Mouse (Mus musculus): ENCODE measurements around the gene Ints6. TPM values are rescaled to one million over a fixed set of nuclear protein-coding genes. Genes with fewer than 3 reads are reported as not detected.

Ints6 gene
- polyA plus RNA-seq, 1 experiment, result 31.7 TPM

DNA sequence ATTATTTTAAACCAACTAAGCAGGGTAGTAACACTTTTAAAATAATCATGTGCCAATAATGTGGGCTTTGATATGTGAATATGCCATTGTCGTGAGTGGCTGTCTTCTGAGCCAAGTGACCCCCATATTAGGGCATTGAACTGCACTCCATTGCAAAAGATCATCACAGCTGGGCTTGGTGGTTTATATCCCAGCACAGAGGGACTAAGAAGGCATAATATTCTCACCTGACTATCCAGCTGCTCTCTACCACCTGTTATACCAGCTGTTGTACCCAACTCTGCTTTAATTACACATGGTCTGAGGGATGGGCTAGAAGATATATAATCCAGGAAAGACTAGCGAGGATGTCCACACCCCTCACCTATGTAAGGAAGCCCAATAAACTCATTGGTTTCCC, 4.4 kb upstream of the Ints6 start:
- TF ChIP-seq CTCF (IDR thresholded peaks at IDR 0.05; ENCODE audit: control insufficient read depth, insufficient read depth, insufficient replicate concordance, low read depth, low read length) (no peak), POLR2A (IDR thresholded peaks at IDR 0.05; ENCODE audit: control insufficient read depth, low read depth, low read length) (no peak)

DNA sequence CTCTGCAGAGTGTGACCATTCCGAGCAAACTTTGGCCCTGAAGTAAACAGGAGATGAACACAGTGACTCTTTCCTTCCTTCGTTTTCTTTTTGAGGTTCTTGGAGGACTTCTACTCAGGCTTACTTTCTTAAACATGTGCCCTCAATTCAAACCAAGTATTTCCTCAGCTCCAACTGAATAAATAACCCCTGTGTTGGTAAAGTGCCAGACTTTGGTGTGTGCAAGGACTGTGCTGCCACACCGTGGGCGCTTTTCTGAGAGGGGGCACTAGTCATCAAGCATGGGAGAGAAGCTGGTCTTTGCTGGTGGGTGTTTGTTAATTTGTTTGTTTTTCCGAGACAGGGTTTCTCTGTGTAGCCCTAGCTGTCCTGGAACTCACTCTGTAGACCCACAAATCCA, 3.4 kb upstream of the Ints6 start:
- Histone ChIP-seq H3K36me3 (ENCODE audit: control insufficient read depth, insufficient read depth, low read length) (no peaks in the 10 kb centered on the region), H3K27me3 (ENCODE audit: control insufficient read depth, insufficient read depth, low read length) (no peaks in the 10 kb centered on the region), H3K4me3 (ENCODE audit: control insufficient read depth, low read depth, low read length) (no peak overlapping the region), H3K27ac (ENCODE audit: control insufficient read depth, insufficient read depth, low read depth, low read length) (no peak overlapping the region), H3K4me1 (ENCODE audit: control insufficient read depth, insufficient read depth, low read length) (no peaks in the 10 kb centered on the region; the same call in 1 of the 2 replicates)
- TF ChIP-seq POLR2A (IDR thresholded peaks at IDR 0.05; ENCODE audit: control insufficient read depth, low read depth, low read length), result no peak

More for the DNA sequence above, 4.4 kb upstream of the Ints6 start:
- no peaks in the 10 kb centered on the region for H3K36me3 ChIP-seq (ENCODE audit: control insufficient read depth, insufficient read depth, low read length)
- no peak overlapping the region for H3K27ac ChIP-seq (ENCODE audit: control insufficient read depth, insufficient read depth, low read depth, low read length)
- H3K27me3 ChIP-seq (ENCODE audit: control insufficient read depth, insufficient read depth, low read length), result no peaks in the 10 kb centered on the region
- H3K4me1 ChIP-seq (ENCODE audit: control insufficient read depth, insufficient read depth, low read length), result no peaks in the 10 kb centered on the region; the same call in 1 of the 2 replicates
- no peak overlapping the region for H3K4me3 ChIP-seq (ENCODE audit: control insufficient read depth, low read depth, low read length)

DNA sequence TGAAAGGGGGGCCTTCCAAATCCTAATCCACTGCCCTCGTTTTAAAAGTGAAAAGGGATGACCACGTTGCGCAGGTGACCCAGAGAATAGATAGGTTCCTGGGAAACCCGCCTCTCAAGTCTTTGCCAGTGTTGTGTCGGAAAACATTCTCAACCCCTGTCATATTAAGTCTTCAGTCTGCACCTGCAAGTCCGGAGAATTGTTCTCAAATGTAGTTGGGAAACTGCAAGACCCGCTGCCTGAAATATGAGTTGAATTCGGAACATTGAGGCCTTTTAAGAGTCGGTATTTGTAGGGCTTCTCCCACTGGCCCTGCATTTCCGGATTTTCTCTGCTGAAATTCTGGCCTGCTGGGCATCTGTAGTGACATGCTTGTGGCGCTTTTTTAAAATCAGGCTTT, 974 bp upstream of the Ints6 start:
- H3K4me1 ChIP-seq (ENCODE audit: control insufficient read depth, insufficient read depth, low read length), result no peaks in the 10 kb centered on the region; the same call in 1 of the 2 replicates
- peak overlapping the region; percentile 92 for H3K27ac ChIP-seq (ENCODE audit: control insufficient read depth, insufficient read depth, low read depth, low read length)
- no peaks in the 10 kb centered on the region for H3K27me3 ChIP-seq (ENCODE audit: control insufficient read depth, insufficient read depth, low read length)
- no peak for TF ChIP-seq POLR2A (IDR thresholded peaks at IDR 0.05; ENCODE audit: control insufficient read depth, low read depth, low read length)
- peaks cover 3% of the 10 kb centered on the region; the same call in 1 of the 2 replicates for H3K36me3 ChIP-seq (ENCODE audit: control insufficient read depth, insufficient read depth, low read length)
- H3K4me3 ChIP-seq (ENCODE audit: control insufficient read depth, low read depth, low read length), result peak overlapping the region; percentile 100

DNA sequence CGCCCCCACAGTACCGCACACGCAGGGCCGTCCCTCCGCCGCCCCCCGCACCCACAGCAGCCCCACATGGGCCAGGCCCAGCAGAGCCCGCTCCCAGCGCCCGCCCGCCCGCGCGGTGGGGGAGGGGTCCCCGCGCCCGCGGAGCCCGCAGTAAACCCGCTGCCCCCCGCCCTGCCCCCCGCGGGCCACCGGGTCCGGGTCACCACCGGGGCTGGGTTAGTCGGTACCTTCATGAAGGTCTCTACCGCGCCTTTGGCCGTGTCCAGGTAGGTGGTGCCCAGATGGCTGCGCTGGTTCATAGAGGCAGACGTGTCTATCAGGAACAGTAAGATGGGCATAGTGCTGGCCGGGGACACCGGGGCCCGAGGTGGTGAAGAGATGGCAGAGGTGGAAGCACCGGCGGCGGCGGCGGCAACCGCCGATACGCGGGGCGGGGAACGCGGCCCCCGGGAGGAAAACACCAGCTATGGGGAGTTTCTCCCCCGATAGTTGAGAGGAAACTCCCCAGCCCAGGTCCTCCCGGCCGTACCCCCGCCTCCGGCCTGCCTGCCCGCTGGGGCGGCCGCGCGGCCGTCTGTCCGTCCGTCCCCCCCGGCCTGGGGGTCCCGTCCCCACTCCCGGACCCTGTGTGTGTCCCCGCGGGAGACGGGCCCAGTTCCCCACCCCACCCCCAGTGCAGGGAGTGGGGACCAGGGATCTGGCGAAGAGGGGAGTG, 491 bp downstream of the Ints6 start:
- peaks cover 4% of the 10 kb centered on the region; the same call in 1 of the 2 replicates for H3K36me3 ChIP-seq (ENCODE audit: control insufficient read depth, insufficient read depth, low read length)
- H3K4me3 ChIP-seq (ENCODE audit: control insufficient read depth, low read depth, low read length), result peak overlapping the region; percentile 100
- H3K27me3 ChIP-seq (ENCODE audit: control insufficient read depth, insufficient read depth, low read length), result no peaks in the 10 kb centered on the region
- no peak for TF ChIP-seq CTCF (IDR thresholded peaks at IDR 0.05; ENCODE audit: control insufficient read depth, insufficient read depth, insufficient replicate concordance, low read depth, low read length)
- TF ChIP-seq POLR2A (IDR thresholded peaks at IDR 0.05; ENCODE audit: control insufficient read depth, low read depth, low read length), result peak; percentile 0; the same call in 1 of the 2 replicates
- no peaks in the 10 kb centered on the region; the same call in 1 of the 2 replicates for H3K4me1 ChIP-seq (ENCODE audit: control insufficient read depth, insufficient read depth, low read length)
- peak overlapping the region; percentile 100 for H3K27ac ChIP-seq (ENCODE audit: control insufficient read depth, insufficient read depth, low read depth, low read length)

DNA sequence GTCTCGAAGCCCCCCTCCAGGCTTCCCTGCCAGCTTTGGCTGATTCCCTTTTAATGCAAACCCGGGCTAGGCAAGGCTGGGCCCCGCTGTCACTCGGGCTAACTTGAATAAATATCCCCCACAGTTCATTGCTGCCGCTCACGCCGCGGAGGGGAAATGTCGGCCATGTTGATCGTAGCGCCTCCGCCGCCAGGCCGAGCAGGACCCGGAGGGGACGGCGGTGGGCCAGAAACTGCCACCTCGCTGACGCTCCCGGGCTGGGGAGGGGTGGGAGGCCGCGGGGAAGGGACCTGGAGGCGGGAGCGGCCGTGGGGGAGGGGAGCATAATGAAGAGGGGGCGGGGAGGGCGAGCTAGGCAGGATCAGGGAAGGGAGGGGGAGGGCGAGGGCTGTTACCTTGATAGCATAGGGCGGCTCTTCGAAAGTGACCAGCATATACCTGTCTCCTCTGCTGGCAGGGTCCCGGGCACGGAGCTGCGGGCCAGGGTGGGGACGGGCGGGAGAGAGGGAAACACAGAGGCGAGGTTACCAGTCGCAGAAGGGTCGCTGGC, 1.1 kb downstream of the Ints6 start:
- peak overlapping the region; percentile 82 for H3K27ac ChIP-seq (ENCODE audit: control insufficient read depth, insufficient read depth, low read depth, low read length)
- H3K4me1 ChIP-seq (ENCODE audit: control insufficient read depth, insufficient read depth, low read length), result no peaks in the 10 kb centered on the region; the same call in 1 of the 2 replicates
- peaks cover 4% of the 10 kb centered on the region; the same call in 1 of the 2 replicates for H3K36me3 ChIP-seq (ENCODE audit: control insufficient read depth, insufficient read depth, low read length)
- H3K4me3 ChIP-seq (ENCODE audit: control insufficient read depth, low read depth, low read length), result peak overlapping the region; percentile 100
- TF ChIP-seq POLR2A (IDR thresholded peaks at IDR 0.05; ENCODE audit: control insufficient read depth, low read depth, low read length) (0 out of 2 replicates have a peak, but pooled peaks have one; percentile 34), CTCF (IDR thresholded peaks at IDR 0.05; ENCODE audit: control insufficient read depth, insufficient read depth, insufficient replicate concordance, low read depth, low read length) (no peak)
- no peaks in the 10 kb centered on the region for H3K27me3 ChIP-seq (ENCODE audit: control insufficient read depth, insufficient read depth, low read length)

DNA sequence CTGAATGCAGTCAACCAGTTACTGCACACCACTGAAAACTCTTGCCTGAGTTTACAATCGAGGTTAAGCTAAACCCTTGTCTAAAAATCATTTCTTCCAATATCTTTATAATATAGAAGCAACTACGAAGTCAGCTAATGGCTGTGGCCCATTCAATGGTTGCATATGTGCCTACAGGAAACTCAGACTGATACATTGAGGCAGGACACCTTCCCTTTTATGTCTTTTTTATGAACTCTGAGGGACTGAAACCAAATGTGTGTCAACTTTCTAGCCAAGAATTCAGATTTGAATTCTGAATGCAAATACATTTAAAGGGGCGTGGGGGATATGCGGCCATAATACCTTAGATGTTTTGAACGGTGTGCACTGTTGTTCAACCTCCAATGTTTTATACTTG, 2.3 kb downstream of the Ints6 start:
- Histone ChIP-seq H3K4me3 (ENCODE audit: control insufficient read depth, low read depth, low read length) (no peak overlapping the region), H3K4me1 (ENCODE audit: control insufficient read depth, insufficient read depth, low read length) (no peaks in the 10 kb centered on the region; the same call in 1 of the 2 replicates), H3K27me3 (ENCODE audit: control insufficient read depth, insufficient read depth, low read length) (no peaks in the 10 kb centered on the region), H3K27ac (ENCODE audit: control insufficient read depth, insufficient read depth, low read depth, low read length) (no peak overlapping the region), H3K36me3 (ENCODE audit: control insufficient read depth, insufficient read depth, low read length) (peaks cover 4% of the 10 kb centered on the region; the same call in 1 of the 2 replicates)
- TF ChIP-seq POLR2A (IDR thresholded peaks at IDR 0.05; ENCODE audit: control insufficient read depth, low read depth, low read length), result no peak
- no peak for TF ChIP-seq CTCF (IDR thresholded peaks at IDR 0.05; ENCODE audit: control insufficient read depth, insufficient read depth, insufficient replicate concordance, low read depth, low read length)

DNA sequence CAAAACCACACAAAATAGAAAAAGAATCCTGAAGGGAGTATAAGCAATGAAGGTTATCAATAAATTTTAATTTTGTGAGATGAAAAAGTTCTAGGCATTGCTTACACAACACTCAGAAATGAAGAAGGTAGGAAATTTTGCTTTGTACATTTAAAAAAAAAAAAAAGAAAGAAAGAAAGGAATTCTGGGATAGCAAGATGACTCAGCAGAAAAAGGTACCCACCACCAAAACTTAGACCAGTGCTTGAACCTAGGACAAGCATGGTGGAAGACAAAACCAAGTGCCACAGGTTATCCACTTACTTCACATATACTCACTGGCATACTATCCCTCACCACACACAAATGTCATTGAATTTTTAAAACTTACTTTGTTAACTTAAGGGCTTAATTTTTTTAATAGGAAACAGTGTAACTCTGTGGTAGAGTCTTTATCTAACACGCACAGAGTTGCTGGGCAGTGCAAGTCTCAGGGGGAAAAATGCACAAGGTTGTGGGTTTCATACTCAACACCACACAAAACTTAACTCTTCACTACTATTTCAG, 5.8 kb downstream of the Ints6 start:
- TF ChIP-seq POLR2A (IDR thresholded peaks at IDR 0.05; ENCODE audit: control insufficient read depth, low read depth, low read length), result no peak
- TF ChIP-seq CTCF (IDR thresholded peaks at IDR 0.05; ENCODE audit: control insufficient read depth, insufficient read depth, insufficient replicate concordance, low read depth, low read length), result no peak
- Histone ChIP-seq H3K27me3 (ENCODE audit: control insufficient read depth, insufficient read depth, low read length) (no peaks in the 10 kb centered on the region), H3K36me3 (ENCODE audit: control insufficient read depth, insufficient read depth, low read length) (peaks cover 4% of the 10 kb centered on the region; the same call in 1 of the 2 replicates), H3K4me3 (ENCODE audit: control insufficient read depth, low read depth, low read length) (no peak overlapping the region), H3K27ac (ENCODE audit: control insufficient read depth, insufficient read depth, low read depth, low read length) (no peak overlapping the region), H3K4me1 (ENCODE audit: control insufficient read depth, insufficient read depth, low read length) (no peaks in the 10 kb centered on the region)

Data from testis, adult 2 months (tissue).